Mouse (Mus musculus) neural tube, embryonic 11.5 days (tissue): ENCODE results near the gene Kpna1. TPM values are rescaled to one million over a fixed set of nuclear protein-coding genes. Genes with fewer than 3 reads are reported as not detected.
"Not testable (repeated sequence)": the region's sequence is repeated elsewhere in the genome, so short reads cannot be mapped to it uniquely, and the experiment has no call there.

Source experiments
- ATAC-seq: fragments of 200-750 bp; cut with Nextera tagmentation; 2 replicates; pipeline ENCODE4 v1.8.0; 2017; ENCODE audit warnings: moderate number of reproducible peaks, mild to moderate bottlenecking, moderate TSS enrichment, moderate library complexity; ENCODE audit not compliant: insufficient read depth, low FRiP score, low TSS enrichment
- DNase-seq: peaks from one replicate; pipeline ENCODE4 v3.0.0-alpha.2; 2015; ENCODE audit warnings: low spot score
- H3K27ac ChIP-seq: fragments of 300-500 bp; sonication (generic); 2 replicates; pipeline ENCODE4 v1.5.1; 2014; ENCODE audit warnings: low read depth, mild to moderate bottlenecking, low read length
- H3K27me3 ChIP-seq: fragments of 300-500 bp; sonication (generic); 2 replicates; pipeline ENCODE4 v1.6.1; 2014; ENCODE audit warnings: mild to moderate bottlenecking, low read length, mixed read lengths; ENCODE audit not compliant: control insufficient read depth, insufficient read depth
- H3K36me3 ChIP-seq: fragments of 300-500 bp; sonication (generic); 2 replicates; pipeline ENCODE4 v1.6.1; 2014; ENCODE audit warnings: mild to moderate bottlenecking, low read length, moderate library complexity, mixed read lengths; ENCODE audit not compliant: control insufficient read depth, insufficient read depth
- H3K4me1 ChIP-seq: fragments of 300-500 bp; sonication (generic); 2 replicates; pipeline ENCODE4 v1.6.1; 2014; ENCODE audit warnings: low read length, mixed read lengths; ENCODE audit not compliant: control insufficient read depth, insufficient read depth
- H3K4me2 ChIP-seq: fragments of 300-500 bp; sonication (generic); 2 replicates; pipeline ENCODE4 v1.6.1; 2014; ENCODE audit warnings: low read depth, mild to moderate bottlenecking, moderate library complexity
- H3K4me3 ChIP-seq: fragments of 300-500 bp; sonication (generic); 2 replicates; pipeline ENCODE4 v1.5.1; 2014; ENCODE audit warnings: low read depth, low read length
- H3K9ac ChIP-seq: fragments of 300-500 bp; sonication (generic); 2 replicates; pipeline ENCODE4 v1.6.1; 2014; ENCODE audit warnings: mild to moderate bottlenecking, low read length
- H3K9me3 ChIP-seq: fragments of 300-500 bp; sonication (generic); 2 replicates; pipeline ENCODE4 v1.6.1; 2016; ENCODE audit warnings: low read length; ENCODE audit not compliant: control insufficient read depth
- WGBS: fragments of 180-500 bp; shearing (Covaris S2); extraction: QIAGEN DNeasy Blood & Tissue Kit; methylation state at CpG from one replicate; pipeline ENCODE4 v1.1.7; 2014; 5-methylcytosine and 5-hydroxymethylcytosine counted together
- polyA plus RNA-seq: library from polyadenylated mRNA; unstranded; fragments of >200 nt; fragmentation: Nextera tagmentation; extraction: Ambion mirVana; gene quantifications from 2 replicates; pipeline ENCODE4 v1.2.1, GENCODE M21; 2014

The Kpna1 gene
- polyA plus RNA-seq, 1 experiment from 2014 or later: 92.5 TPM

- peak; percentile 92 for ATAC-seq
These were observed 4.5 kb downstream of the Kpna1 start for GRCm38 (mm10) chr16:35982902-35983516.

GRCm38 (mm10) chr16:35983517-35984101 is 5.1 kb downstream of the Kpna1 start:
- ATAC-seq: peak; percentile 83
- peak overlapping the region; percentile 95 for H3K27ac ChIP-seq
- peak overlapping the region; percentile 61 for H3K4me3 ChIP-seq
- no peaks in the 10 kb centered on the region for H3K27me3 ChIP-seq
- WGBS: under 1% methylated on average over 33 of the region's 86 CpGs
- peak overlapping the region; percentile 47 for H3K4me2 ChIP-seq
- no peaks in the 10 kb centered on the region for H3K9me3 ChIP-seq
- no peaks in the 10 kb centered on the region for H3K4me1 ChIP-seq
- H3K9ac ChIP-seq: peak overlapping the region; percentile 73
- peak; percentile 66 for DNase-seq
- no peaks in the 10 kb centered on the region for H3K36me3 ChIP-seq

More at GRCm38 (mm10) chr16:35982902-35983516, 4.5 kb downstream of the Kpna1 start:
- H3K4me3 ChIP-seq: peak overlapping the region; percentile 61
- under 1% methylated on average over 44 of the region's 54 CpGs for WGBS
- peak; percentile 98 for DNase-seq
- no peaks in the 10 kb centered on the region for H3K36me3 ChIP-seq
- peak overlapping the region; percentile 73 for H3K9ac ChIP-seq
- H3K9me3 ChIP-seq: no peaks in the 10 kb centered on the region
- no peaks in the 10 kb centered on the region for H3K27me3 ChIP-seq
- H3K4me1 ChIP-seq: no peaks in the 10 kb centered on the region
- H3K27ac ChIP-seq: peak overlapping the region; percentile 95
- H3K4me2 ChIP-seq: peak overlapping the region; percentile 47

GRCm38 (mm10) chr16:35984471-35984870 is 5.9 kb downstream of the Kpna1 start:
- WGBS: 74% methylated on average over 3 of the region's 3 CpGs
- H3K9ac ChIP-seq: no peak overlapping the region
- H3K27me3 ChIP-seq: no peaks in the 10 kb centered on the region
- no peaks in the 10 kb centered on the region for H3K36me3 ChIP-seq
- H3K9me3 ChIP-seq: no peaks in the 10 kb centered on the region
- ATAC-seq: no peak
- no peaks in the 10 kb centered on the region for H3K4me1 ChIP-seq
- H3K4me2 ChIP-seq: peak overlapping the region; percentile 47
- H3K27ac ChIP-seq: no peak overlapping the region
- peak overlapping the region; percentile 61 for H3K4me3 ChIP-seq
- no peak for DNase-seq

- whole genome bisulfite sequencing: 90% methylated on average over 1 of the region's 1 CpGs
- Histone ChIP-seq H3K9ac (no peak overlapping the region), H3K36me3 (no peaks in the 10 kb centered on the region), H3K4me2 (no peak overlapping the region), H3K27ac (no peak overlapping the region), H3K4me1 (no peaks in the 10 kb centered on the region), H3K9me3 (no peaks in the 10 kb centered on the region), H3K27me3 (no peaks in the 10 kb centered on the region), H3K4me3 (no peak overlapping the region)
- DNase-seq (no peak), ATAC-seq (no peak)
These were observed 9.4 kb downstream of the Kpna1 start for GRCm38 (mm10) chr16:35987930-35988329.

GRCm38 (mm10) chr16:35992391-35992790 is 13.8 kb downstream of the Kpna1 start:
- DNase-seq (no peak), ATAC-seq (no peak)
- no peak overlapping the region for H3K4me2 ChIP-seq
- H3K4me3 ChIP-seq: no peak overlapping the region
- H3K27me3 ChIP-seq: no peaks in the 10 kb centered on the region
- no peak overlapping the region for H3K27ac ChIP-seq
- no peaks in the 10 kb centered on the region for H3K4me1 ChIP-seq
- 78% methylated on average over 1 of the region's 1 CpGs for WGBS
- no peaks in the 10 kb centered on the region for H3K36me3 ChIP-seq
- H3K9ac ChIP-seq: no peak overlapping the region
- no peaks in the 10 kb centered on the region for H3K9me3 ChIP-seq

- no peaks in the 10 kb centered on the region for H3K27me3 ChIP-seq
- no peaks in the 10 kb centered on the region for H3K9me3 ChIP-seq
- H3K4me1 ChIP-seq: no peaks in the 10 kb centered on the region
- no peaks in the 10 kb centered on the region for H3K36me3 ChIP-seq
- ATAC-seq: no peak
- no peak overlapping the region for H3K27ac ChIP-seq
- no peak overlapping the region for H3K4me3 ChIP-seq
- no peak overlapping the region for H3K4me2 ChIP-seq
- WGBS: 97% methylated on average over 3 of the region's 3 CpGs
- H3K9ac ChIP-seq: no peak overlapping the region
- no peak for DNase-seq
These were observed 14.8 kb downstream of the Kpna1 start for GRCm38 (mm10) chr16:35993316-35993715.

- H3K27me3 ChIP-seq, H3K36me3 ChIP-seq, H3K4me3 ChIP-seq, H3K4me1 ChIP-seq, H3K9ac ChIP-seq, H3K4me2 ChIP-seq, H3K27ac ChIP-seq, DNase-seq, H3K9me3 ChIP-seq, ATAC-seq: not testable (repeated sequence)
- WGBS: 98% methylated on average over 4 of the region's 4 CpGs
These were observed 20.3 kb downstream of the Kpna1 start for GRCm38 (mm10) chr16:35998852-35999251.

- H3K9ac ChIP-seq: no peak overlapping the region
- no peak for ATAC-seq
- WGBS: 90% methylated on average over 3 of the region's 3 CpGs
- no peak for DNase-seq
- no peaks in the 10 kb centered on the region for H3K9me3 ChIP-seq
- no peaks in the 10 kb centered on the region for H3K4me1 ChIP-seq
- no peak overlapping the region for H3K27ac ChIP-seq
- H3K4me2 ChIP-seq: no peak overlapping the region
- no peak overlapping the region for H3K4me3 ChIP-seq
- no peaks in the 10 kb centered on the region for H3K27me3 ChIP-seq
- H3K36me3 ChIP-seq: no peaks in the 10 kb centered on the region
These were observed 29.8 kb downstream of the Kpna1 start for GRCm38 (mm10) chr16:36008396-36008795.

- 97% methylated on average over 1 of the region's 1 CpGs for WGBS
- no peak for ATAC-seq
These were observed 37.8 kb downstream of the Kpna1 start for GRCm38 (mm10) chr16:36016335-36016734.

More at GRCm38 (mm10) chr16:36016335-36016734, 37.8 kb downstream of the Kpna1 start:
- no peaks in the 10 kb centered on the region for H3K4me1 ChIP-seq
- DNase-seq: no peak
- H3K4me3 ChIP-seq: no peak overlapping the region
- H3K4me2 ChIP-seq: no peak overlapping the region
- H3K36me3 ChIP-seq: no peaks in the 10 kb centered on the region; the same call in 1 of the 2 replicates
- no peaks in the 10 kb centered on the region for H3K27me3 ChIP-seq
- H3K27ac ChIP-seq: no peak overlapping the region
- H3K9ac ChIP-seq: no peak overlapping the region
- no peaks in the 10 kb centered on the region for H3K9me3 ChIP-seq
